Mouse (Mus musculus) Patski (cell line): ENCODE results near the gene Rgs12. TPM values are rescaled to one million over a fixed set of nuclear protein-coding genes. Genes with fewer than 3 reads are reported as not detected.

Experiments used
- ATAC-seq: fragments of 100-300 bp; one replicate; pipeline ENCODE4 v1.8.0; 2021
- CTCF ChIA-PET: fragments of 350-600 bp; sonication (Branson Sonifier 250); formaldehyde crosslinking; loops from one replicate; lab custom pipeline; 2022; ENCODE audit warnings: inconsistent platforms; lab: Charles Lee
- POLR2A ChIA-PET: fragments of 350-600 bp; sonication (Branson Sonifier 250); formaldehyde crosslinking; loops from one replicate; lab custom pipeline; 2022; ENCODE audit warnings: antibody characterized with exemption, inconsistent platforms; lab: Charles Lee
- DNase-seq: peaks from one replicate; pipeline ENCODE4 v3.0.0-alpha.2; 2011; ENCODE audit warnings: low read depth, low spot score
- H3K27me3 ChIP-seq: fragments of 371-371 bp; one replicate; pipeline ENCODE4 v1.5.1; 2021
- CTCF ChIP-seq: fragments of 100-300 bp; IDR thresholded peaks from one replicate; pipeline ENCODE4 v1.5.1; 2021
- in situ Hi-C: fragments of 300-500 bp; cut with MboI; formaldehyde crosslinking; loops from 3 replicates; pipeline ENCODE4 v1.11.1; 2018; ENCODE audit warnings: low pct_unique_long_range_greater_than_20kb, mixed read lengths
- polyA plus RNA-seq: library from polyadenylated mRNA; unstranded; gene quantifications from one replicate; pipeline ENCODE4 v1.2.3, GENCODE M21; 2021

The Rgs12 gene
- polyA plus RNA-seq, result 19.4 TPM

DNA sequence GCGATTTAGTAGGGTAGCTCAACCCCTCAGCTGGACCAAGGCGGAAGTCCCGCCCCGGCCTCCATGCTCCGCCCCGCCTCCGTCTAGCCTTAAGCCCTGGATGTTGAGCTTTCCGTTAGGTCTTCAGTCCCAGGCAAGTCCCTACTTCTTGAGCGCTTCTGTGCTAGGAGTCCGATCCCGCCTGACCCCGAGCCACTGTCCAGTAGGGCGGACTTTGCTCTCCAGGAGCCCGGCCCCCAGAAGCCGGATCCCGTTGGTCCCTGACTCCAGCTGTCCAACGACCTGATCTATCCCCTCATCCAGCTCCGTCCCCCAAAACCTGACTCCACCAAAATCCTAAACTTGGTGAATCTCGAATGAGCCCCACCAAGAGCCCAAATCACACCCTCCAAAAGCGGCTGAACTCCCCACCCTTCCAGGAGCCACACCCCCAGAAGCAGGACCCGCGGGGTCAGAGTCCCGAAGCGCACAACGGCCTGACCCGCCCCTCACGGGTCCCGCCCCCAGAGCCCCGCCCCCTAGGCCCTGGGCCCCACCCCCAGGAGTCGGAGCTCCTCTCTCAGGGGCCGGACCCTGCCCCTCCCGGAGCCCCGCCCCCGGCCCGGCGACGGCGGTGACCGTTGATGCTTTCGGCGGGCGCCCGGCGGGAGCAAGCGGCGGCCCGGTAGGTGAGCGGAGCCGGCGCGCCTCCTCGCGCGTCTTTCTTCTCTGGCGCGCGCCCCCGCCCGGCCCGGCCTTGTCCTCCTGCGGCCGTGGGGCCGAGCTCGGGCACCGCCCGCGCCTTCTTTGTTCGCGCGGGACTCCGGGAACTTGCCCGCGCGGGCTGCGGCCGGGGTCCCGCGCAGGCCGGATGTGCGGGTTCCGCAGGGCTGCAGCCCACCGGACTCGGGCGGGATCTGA, at the start of gene Rgs12:
Gene Rgs12, plus strand, starts transcription at position 585 of the 900 bp plus-strand sequence.
- ChIA-PET CTCF (interaction anchor here (0.8 to 1.4 kb wide), 4 partner anchors 14 to 83 kb away, joined by 3 read pairs; no protein-coding TSS in a partner anchor), POLR2A (interaction anchor here (0.5 to 0.6 kb wide), 2 partner anchors 109 to 734 kb away, joined by 3 read pairs; no protein-coding TSS in a partner anchor)
- DNase-seq (peak; percentile 20), ATAC-seq (peak; percentile 94)
- TF ChIP-seq CTCF, result no peak
- in situ Hi-C loops, result no loop called here
- no peaks in the 10 kb centered on the region for H3K27me3 ChIP-seq

DNA sequence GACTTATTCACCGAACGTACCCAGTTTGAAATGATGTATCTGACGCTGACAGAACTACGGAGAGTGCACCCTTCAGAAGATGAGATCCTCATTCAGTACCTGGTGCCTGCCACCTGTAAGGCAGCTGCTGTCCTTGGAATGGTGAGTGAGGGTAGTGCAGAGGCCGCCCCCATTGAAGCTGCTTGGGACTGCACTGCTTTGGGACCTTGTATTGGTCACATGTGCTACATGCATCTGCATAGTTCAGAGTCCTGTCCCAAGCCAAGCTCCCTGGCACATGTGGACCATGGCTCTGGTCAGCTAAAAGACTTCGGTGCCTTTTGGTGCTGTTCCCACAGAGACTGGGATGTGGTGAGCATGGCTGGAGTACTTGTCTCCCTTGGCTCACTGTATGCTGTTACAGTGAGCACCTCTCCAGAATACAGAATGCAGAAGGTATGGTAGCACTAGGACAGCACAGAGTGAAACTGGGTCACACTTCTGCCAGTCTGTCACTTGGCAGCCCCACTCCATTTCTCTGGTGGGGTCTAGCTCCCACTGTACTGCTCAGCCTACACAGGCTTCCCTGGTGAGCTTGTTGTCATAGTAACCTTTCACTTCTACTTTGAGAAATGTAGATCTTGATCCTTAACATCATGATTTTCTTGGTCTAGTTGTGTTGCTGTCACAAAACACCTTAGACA, 49.3 kb upstream of the Rgs12 start:
- in situ Hi-C loops, result no loop called here
- ChIA-PET POLR2A (interaction anchor here (0.6 to 1.1 kb wide), 2 partner anchors 10 to 18 kb away, joined by 3 read pairs; no protein-coding TSS in a partner anchor), CTCF (interaction anchor here (1.3 kb wide), 1 partner anchor 12 kb away, joined by 5 read pairs; no protein-coding TSS in a partner anchor)
- ATAC-seq, result no peak
- no peak for DNase-seq
- H3K27me3 ChIP-seq, result no peaks in the 10 kb centered on the region
- TF ChIP-seq CTCF, result no peak

DNA sequence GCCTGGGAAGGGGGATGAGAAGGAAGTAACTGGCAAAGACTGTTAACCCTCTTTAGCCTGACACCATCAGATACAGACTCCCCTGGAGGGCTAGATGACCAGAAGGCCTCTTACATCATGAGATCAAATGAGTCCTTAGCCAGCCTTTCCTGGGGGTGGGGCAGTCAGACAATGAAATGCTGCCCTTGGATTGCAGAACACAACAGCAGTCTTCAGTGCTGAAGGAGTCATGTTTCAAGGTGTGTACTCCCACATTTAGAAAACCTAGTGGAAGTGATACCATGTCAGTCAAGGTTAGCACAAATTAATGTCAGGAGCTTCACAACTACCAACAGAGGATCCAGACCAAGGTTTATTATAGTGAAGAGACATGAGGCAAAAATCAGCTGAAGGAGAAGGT, 46.9 kb upstream of the Rgs12 start:
- DNase-seq (no peak), ATAC-seq (no peak)
- TF ChIP-seq CTCF, result no peak
- ChIA-PET CTCF (interaction anchor here (1.1 to 3.3 kb wide), 3 partner anchors 13 to 61 kb away, joined by 4 to 11 read pairs (median 8); no protein-coding TSS in a partner anchor), POLR2A (no interaction called here)
- in situ Hi-C loops, result no loop called here
- no peaks in the 10 kb centered on the region for H3K27me3 ChIP-seq

DNA sequence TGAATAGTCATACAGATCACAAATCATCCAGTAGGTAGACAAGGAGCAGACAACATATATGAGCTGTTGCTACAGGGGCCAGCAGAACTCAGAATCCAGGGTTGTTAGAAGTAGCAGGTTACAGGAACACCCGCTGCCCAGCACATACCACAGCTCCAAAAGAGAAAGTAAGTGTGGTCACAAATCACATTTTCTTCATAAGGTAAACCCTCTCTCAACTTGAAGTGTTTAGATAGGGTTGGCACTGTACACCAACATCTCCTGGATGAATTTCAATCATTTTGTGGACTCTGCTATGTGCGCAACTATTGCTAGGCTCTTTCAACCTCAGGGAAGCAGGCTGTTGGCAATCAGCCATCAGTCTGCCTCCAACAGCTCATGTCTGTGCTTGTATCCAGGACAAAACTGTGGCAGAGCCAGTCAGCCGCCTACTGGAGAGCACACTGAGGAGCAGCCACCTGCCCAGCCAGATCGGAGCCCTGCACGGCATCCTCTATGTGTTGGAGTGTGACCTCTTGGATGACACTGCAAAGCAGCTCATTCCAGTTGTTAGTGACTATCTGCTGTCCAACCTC, 46.3 kb upstream of the Rgs12 start:
- ATAC-seq, result no peak

GRCm38 (mm10) chr5:34904412-34904811, 44.8 kb upstream of the Rgs12 start:
- no peaks in the 10 kb centered on the region for H3K27me3 ChIP-seq
- TF ChIP-seq CTCF, result no peak
- ChIA-PET POLR2A (interaction anchor here (1.5 kb wide), 1 partner anchor 10 kb away, joined by 5 read pairs; no protein-coding TSS in a partner anchor), CTCF (interaction anchor here (1.6 to 3.3 kb wide), 2 partner anchors 11 to 19 kb away, joined by 6 to 11 read pairs; no protein-coding TSS in a partner anchor)
- ATAC-seq (no peak), DNase-seq (no peak)
- in situ Hi-C loops, result no loop called here

More for the DNA sequence above, 46.3 kb upstream of the Rgs12 start:
- no peak for TF ChIP-seq CTCF
- CTCF ChIA-PET, result interaction anchor here (1.1 to 3.3 kb wide), 2 partner anchors 12 to 61 kb away, joined by 4 to 11 read pairs; no protein-coding TSS in a partner anchor
- POLR2A ChIA-PET, result no interaction called here
- H3K27me3 ChIP-seq, result no peaks in the 10 kb centered on the region
- in situ Hi-C loops, result no loop called here
- no peak for DNase-seq

GRCm38 (mm10) chr5:34907230-34907629, 42.0 kb upstream of the Rgs12 start:
- H3K27me3 ChIP-seq, result no peaks in the 10 kb centered on the region
- ATAC-seq (no peak), DNase-seq (no peak)
- TF ChIP-seq CTCF, result no peak
- in situ Hi-C loops, result no loop called here
- ChIA-PET POLR2A (no interaction called here), CTCF (no interaction called here)

DNA sequence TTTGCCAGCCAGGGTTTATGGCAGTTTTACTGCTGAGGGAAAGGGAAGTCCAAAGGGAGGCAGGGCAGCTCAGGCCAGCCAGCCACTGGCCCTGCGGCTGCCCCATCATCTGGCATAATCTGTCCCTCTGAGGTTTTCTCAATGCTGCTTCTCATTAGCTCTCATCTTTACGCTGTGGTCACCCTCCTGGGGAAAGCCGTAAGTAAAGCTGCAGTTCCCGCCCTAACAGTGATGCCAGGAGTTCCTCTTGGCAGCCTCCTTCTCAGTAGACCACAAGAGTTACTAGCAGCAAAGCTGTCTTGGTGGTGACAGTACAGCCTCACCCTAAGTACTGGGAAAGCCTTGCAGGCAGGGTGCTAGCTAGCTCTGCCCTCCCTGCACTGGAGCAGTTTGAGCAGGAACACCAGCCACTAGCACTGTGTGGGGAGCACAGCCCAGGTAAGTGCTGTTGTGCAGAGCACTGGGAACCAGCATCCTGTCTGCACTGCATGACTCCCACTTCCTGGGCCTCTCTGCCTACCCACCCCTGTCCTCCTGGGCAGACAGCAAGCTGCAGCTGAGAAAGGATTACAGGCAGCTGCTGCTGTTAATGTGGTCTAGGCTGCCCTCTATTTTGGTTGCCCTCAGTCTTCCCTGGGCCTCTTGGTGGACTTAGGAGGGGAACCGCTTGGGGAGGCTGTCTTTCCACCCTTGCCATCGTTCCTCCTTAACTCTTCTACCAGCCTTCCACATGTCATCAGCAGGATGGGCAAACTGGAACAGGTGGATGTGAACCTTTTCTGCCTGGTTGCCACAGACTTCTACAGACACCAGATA, 41.1 kb upstream of the Rgs12 start, which contains the start of gene Msantd1:
Gene Msantd1, plus strand, starts transcription at position 103 of the 816 bp plus-strand sequence.
- no peak for TF ChIP-seq CTCF
- POLR2A ChIA-PET, result no interaction called here
- DNase-seq (no peak), ATAC-seq (no peak)
- no peaks in the 10 kb centered on the region for H3K27me3 ChIP-seq
- CTCF ChIA-PET, result no interaction called here
- in situ Hi-C loops, result no loop called here

DNA sequence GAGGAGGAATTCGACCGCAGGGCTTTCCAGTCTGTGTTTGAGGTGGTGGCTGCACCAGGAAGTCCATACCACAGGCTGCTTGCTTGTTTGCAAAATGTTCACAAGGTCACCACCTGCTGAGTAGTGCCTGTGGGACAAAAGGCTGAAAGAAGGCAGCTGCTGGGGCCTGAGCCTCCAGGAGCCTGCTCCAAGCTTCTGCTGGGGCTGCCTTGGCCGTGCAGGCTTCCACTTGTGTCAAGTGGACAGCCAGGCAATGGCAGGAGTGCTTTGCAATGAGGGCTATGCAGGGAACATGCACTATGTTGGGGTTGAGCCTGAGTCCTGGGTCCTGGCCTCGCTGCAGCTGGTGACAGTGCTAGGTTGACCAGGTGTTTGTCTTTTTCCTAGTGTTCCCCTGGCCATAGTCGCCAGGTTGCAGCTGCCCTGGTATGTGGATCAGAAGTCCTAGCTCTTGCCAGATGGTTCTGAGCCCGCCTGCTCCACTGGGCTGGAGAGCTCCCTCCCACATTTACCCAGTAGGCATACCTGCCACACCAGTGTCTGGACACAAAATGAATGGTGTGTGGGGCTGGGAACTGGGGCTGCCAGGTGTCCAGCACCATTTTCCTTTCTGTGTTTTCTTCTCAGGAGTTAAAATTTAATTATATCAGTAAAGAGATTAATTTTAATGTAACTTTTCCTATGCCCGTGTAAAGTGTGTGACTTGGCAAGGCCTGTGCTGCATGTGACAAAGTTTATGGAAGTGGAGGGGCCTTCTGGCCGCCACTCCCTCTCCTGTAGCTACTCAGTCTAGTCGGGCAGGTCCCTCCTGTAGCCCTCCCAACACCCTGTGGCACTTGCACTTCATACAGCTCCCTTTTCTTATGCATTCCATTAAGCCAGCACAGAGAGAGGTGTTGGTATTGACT, 40.3 kb upstream of the Rgs12 start:
- TF ChIP-seq CTCF, result no peak
- in situ Hi-C loops, result no loop called here
- CTCF ChIA-PET, result no interaction called here
- H3K27me3 ChIP-seq, result no peaks in the 10 kb centered on the region
- DNase-seq, result no peak
- ATAC-seq, result no peak
- POLR2A ChIA-PET, result no interaction called here
